8 mouse cellular contexts compared by ENCODE assay signal in the genomic region with DNA sequence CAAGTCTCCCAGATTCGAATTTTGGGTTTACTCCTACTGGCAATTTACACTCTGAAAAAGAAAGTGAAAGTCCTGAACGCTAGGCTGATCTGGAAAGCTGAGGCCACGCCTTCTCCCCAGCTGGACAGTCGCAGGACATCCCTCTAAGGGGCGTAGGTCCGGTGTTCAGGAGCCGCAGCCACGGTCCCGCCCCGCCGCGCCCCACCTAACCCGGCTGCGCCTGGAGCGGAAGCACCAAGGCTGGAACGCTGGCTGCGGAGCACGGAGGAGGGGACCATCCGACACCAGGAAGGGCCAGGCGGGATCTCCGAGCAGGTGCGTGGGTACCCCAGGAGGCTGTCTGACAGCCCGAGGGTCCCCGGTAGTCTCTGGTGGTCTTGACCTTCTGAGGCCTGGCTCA. TPM values are rescaled to one million over a fixed set of nuclear protein-coding genes. Genes with fewer than 3 reads are reported as not detected.
DNase-seq lines count a peak whose midpoint lies in the region; TF ChIP-seq lines count a peak whose summit lies in the region.

A gene (minus strand): TSS at position 10 of the 400 bp plus-strand sequence.
A gene (plus strand): TSS at position 204 of the 400 bp plus-strand sequence.

- H3K36me3 ChIP-seq in MEL (ENCODE audit: control insufficient read depth in 1 of 2, insufficient read depth in 2 of 2, low read length in 2 of 2): peaks cover 0 to 13% of the 10 kb centered on the region in 2 experiments; a peak in 2 of 4 replicates
- no peaks in the 10 kb centered on the region for H3K36me3 ChIP-seq in hindbrain, embryonic 10.5 days

- under 1% methylated on average over 24 of the region's 24 CpGs for WGBS in hindbrain, embryonic 10.5 days

- DNase-seq in MEL (ENCODE audit: low read depth, low spot score): peak; percentile 88
- peak; percentile 66 for DNase-seq in cerebellum, adult 8-10 months
- peak; percentile 37 for DNase-seq in forelimb bud, embryonic 11.5 days (ENCODE audit: low read depth, low spot score)
- peak; percentile 66 for DNase-seq in hindbrain, embryonic 10.5 days (ENCODE audit: low spot score)
- DNase-seq in layer of hippocampus, adult 9-11 months: peak; percentile 71
- peak; percentile 95 for DNase-seq in lung, postnatal 10 days
- peak; percentile 72 for DNase-seq in ovary, postnatal 14 days (ENCODE audit: low spot score)
- DNase-seq in thymus, postnatal 25 days: peak; percentile 78

- H3K9me3 ChIP-seq in MEL (replicated peaks; ENCODE audit: insufficient read depth, low read length): no peaks in the 10 kb centered on the region
- H3K9me3 ChIP-seq in hindbrain, embryonic 10.5 days: no peaks in the 10 kb centered on the region

- peaks cover 2% of the 10 kb centered on the region for H3K79me2 ChIP-seq in MEL (ENCODE audit: control insufficient read depth, insufficient read depth, low read length, poor library complexity)

- TF ChIP-seq CTCF in MEL (IDR thresholded peaks at IDR 0.05 in 2 of 3, conservative IDR thresholded peaks at IDR 0.05 in 1 of 3; ENCODE audit: control insufficient read depth in 1 of 3, insufficient read depth in 1 of 3, low read depth in 2 of 3, low read length in 3 of 3, poor library complexity in 1 of 3, severe bottlenecking in 1 of 3): no peak

- peaks cover 0 to 3% of the 10 kb centered on the region in 2 experiments; a peak in 1 of 4 replicates for H3K4me1 ChIP-seq in MEL (ENCODE audit: control insufficient read depth in 1 of 2, insufficient read depth in 2 of 2, low read length in 2 of 2)
- peaks cover 20% of the 10 kb centered on the region for H3K4me1 ChIP-seq in hindbrain, embryonic 10.5 days (replicated peaks)

- peak within 1 kb of the TSS; percentile 89 for H3K9ac ChIP-seq in MEL (ENCODE audit: control insufficient read depth, low read depth, low read length, poor library complexity, severe bottlenecking)

- peak within 1 kb of the TSS; percentile 62 to 92 for H3K4me3 ChIP-seq in MEL (ENCODE audit: control insufficient read depth in 1 of 2, insufficient read depth in 1 of 2, low read depth in 2 of 2, low read length in 2 of 2)
- H3K4me3 ChIP-seq in hindbrain, embryonic 10.5 days: peak within 1 kb of the TSS; percentile 59

- peak within 1 kb of the TSS; percentile 57 for H3K27ac ChIP-seq in MEL (ENCODE audit: control insufficient read depth, low read depth, low read length)
- peak within 1 kb of the TSS; percentile 75 for H3K27ac ChIP-seq in hindbrain, embryonic 10.5 days

- no peaks in the 10 kb centered on the region for H3K27me3 ChIP-seq in MEL (ENCODE audit: control insufficient read depth in 1 of 2, insufficient read depth in 2 of 2, low read length in 2 of 2)
- H3K27me3 ChIP-seq in hindbrain, embryonic 10.5 days (ENCODE audit: insufficient read depth, poor library complexity, severe bottlenecking): no peaks in the 10 kb centered on the region

- no peak for TF ChIP-seq RAD21 in MEL (IDR thresholded peaks at IDR 0.05; ENCODE audit: low read depth, low read length)

- no peak for TF ChIP-seq EP300 in MEL (IDR thresholded peaks at IDR 0.05; ENCODE audit: low read depth in 1 of 2, low read length in 2 of 2)

- peak; percentile 46 to 55; a peak in 2 of 4 replicates for TF ChIP-seq POLR2A in MEL (IDR thresholded peaks at IDR 0.05; ENCODE audit: control insufficient read depth in 1 of 2, insufficient read depth in 1 of 2, low read depth in 1 of 2, low read length in 2 of 2, poor library complexity in 1 of 2)

TF ChIP-seq in MEL, 35 proteins besides CTCF, POLR2A, EP300 and RAD21:
- no peak for TF ChIP-seq ZNF384 (IDR thresholded peaks at IDR 0.05; ENCODE audit: low read depth, low read length)
- TF ChIP-seq GATA1 (IDR thresholded peaks at IDR 0.05; ENCODE audit: low read depth, low read length): no peak
- no peak for TF ChIP-seq E2F4 (IDR thresholded peaks at IDR 0.05; ENCODE audit: borderline replicate concordance, low read depth, low read length)
- TF ChIP-seq KAT2A (conservative IDR thresholded peaks at IDR 0.05; ENCODE audit: low read depth, low read length): no peak
- TF ChIP-seq SMC3 (IDR thresholded peaks at IDR 0.05; ENCODE audit: low read depth, low read length): no peak
- no peak for TF ChIP-seq MAX (IDR thresholded peaks at IDR 0.05; ENCODE audit: low read length)
- TF ChIP-seq TCF12 (IDR thresholded peaks at IDR 0.05; ENCODE audit: low read depth, low read length): no peak
- TF ChIP-seq JUND (IDR thresholded peaks at IDR 0.05; ENCODE audit: low read depth, low read length): no peak
- no peak for TF ChIP-seq MEF2A (IDR thresholded peaks at IDR 0.05; ENCODE audit: extremely low read depth, insufficient replicate concordance, low read depth, low read length, poor library complexity, severe bottlenecking)
- no peak for TF ChIP-seq MYC (IDR thresholded peaks at IDR 0.05; ENCODE audit: low read depth, low read length)
- TF ChIP-seq NELFE (IDR thresholded peaks at IDR 0.05; ENCODE audit: low read depth, low read length): peak; percentile 54
- TF ChIP-seq GABPA (IDR thresholded peaks at IDR 0.05; ENCODE audit: low read depth, low read length): no peak
- no peak for TF ChIP-seq CHD2 (IDR thresholded peaks at IDR 0.05; ENCODE audit: low read length)
- no peak for TF ChIP-seq MYB (IDR thresholded peaks at IDR 0.05; ENCODE audit: low read depth, low read length)
- no peak for TF ChIP-seq POLR2AphosphoS2 (IDR thresholded peaks at IDR 0.05; ENCODE audit: low read length)
- no peak for TF ChIP-seq MAZ (IDR thresholded peaks at IDR 0.05; ENCODE audit: low read depth, low read length)
- TF ChIP-seq TAL1 (IDR thresholded peaks at IDR 0.05; ENCODE audit: low read length): no peak
- 0 out of 2 replicates have a peak, but pooled peaks have one; percentile 42 for TF ChIP-seq ELF1 (IDR thresholded peaks at IDR 0.05; ENCODE audit: low read depth, low read length)
- no peak for TF ChIP-seq ZC3H11A (IDR thresholded peaks at IDR 0.05; ENCODE audit: low read depth, low read length)
- no peak for TF ChIP-seq CHD1 (IDR thresholded peaks at IDR 0.05; ENCODE audit: low read depth, low read length)
- TF ChIP-seq HCFC1 (IDR thresholded peaks at IDR 0.05; ENCODE audit: low read depth, low read length): peak; percentile 67
- no peak for TF ChIP-seq USF1 (IDR thresholded peaks at IDR 0.05; ENCODE audit: low read depth, low read length)
- TF ChIP-seq RCOR1 (IDR thresholded peaks at IDR 0.05; ENCODE audit: low read depth, low read length): no peak
- TF ChIP-seq BHLHE40 (IDR thresholded peaks at IDR 0.05; ENCODE audit: borderline replicate concordance, low read depth, low read length): no peak
- 0 out of 2 replicates have a peak, but pooled peaks have one; percentile 26 for TF ChIP-seq ZMIZ1 (IDR thresholded peaks at IDR 0.05; ENCODE audit: low read depth, low read length)
- no peak for TF ChIP-seq ZKSCAN1 (IDR thresholded peaks at IDR 0.05; ENCODE audit: low read depth, low read length)
- TF ChIP-seq USF2 (IDR thresholded peaks at IDR 0.05; ENCODE audit: borderline replicate concordance in 1 of 2, insufficient read depth in 1 of 2, low read depth in 1 of 2, low read length in 2 of 2): no peak
- TF ChIP-seq MXI1 (IDR thresholded peaks at IDR 0.05; ENCODE audit: low read depth, low read length): peak; percentile 71; the same call in 1 of the 2 replicates
- 0 out of 2 replicates have a peak, but pooled peaks have one; percentile 82 for TF ChIP-seq UBTF (IDR thresholded peaks at IDR 0.05; ENCODE audit: borderline replicate concordance, insufficient read depth, low read depth, low read length)
- peak; percentile 90 for TF ChIP-seq SIN3A (IDR thresholded peaks at IDR 0.05; ENCODE audit: low read length)
- no peak for TF ChIP-seq POLR2AphosphoS5 (IDR thresholded peaks at IDR 0.05; ENCODE audit: borderline replicate concordance, low read depth, low read length)
- peak; percentile 98 for TF ChIP-seq ETS1 (IDR thresholded peaks at IDR 0.05; ENCODE audit: low read depth, low read length)
- TF ChIP-seq MAFK (IDR thresholded peaks at IDR 0.05; ENCODE audit: borderline replicate concordance, low read depth, low read length): no peak
- no peak for TF ChIP-seq TBP (IDR thresholded peaks at IDR 0.05; ENCODE audit: low read depth, low read length)
- peak; percentile 45; the same call in 1 of the 2 replicates for TF ChIP-seq NRF1 (IDR thresholded peaks at IDR 0.05; ENCODE audit: insufficient read depth, low read depth, low read length, poor library complexity, severe bottlenecking)
TF ChIP-seq in MEL: peak in this region for 9.

RNA-seq across cellular contexts. Expression of the first gene that starts in this region (rescaled TPM):
- total RNA-seq in MEL (2012; rRNA removed): 2.8 and 3.2 TPM in 2 replicates
- polyA plus RNA-seq in MEL (2012; ENCODE audit: insufficient read depth in 1 of 2, insufficient read length in 2 of 2, low read depth in 1 of 2, low replicate concordance in 2 of 2, missing spikeins in 1 of 2): 1 to 10 TPM in 1 of 2 experiments, not detected in 1; 7.5 TPM
- polyA plus RNA-seq in hindbrain, embryonic 10.5 days (2016; fragmentation: Nextera tagmentation; extraction: Ambion mirVana): 11.8 and 19.0 TPM in 2 replicates

RNA-seq across cellular contexts. Expression of the second gene that starts in this region (rescaled TPM):
- 1.5 and 2.2 TPM in 2 replicates for total RNA-seq in MEL (2012; rRNA removed)
- polyA plus RNA-seq in MEL (2012; ENCODE audit: insufficient read depth in 1 of 2, insufficient read length in 2 of 2, low read depth in 1 of 2, low replicate concordance in 2 of 2, missing spikeins in 1 of 2): 1 to 10 TPM in 1 of 2 experiments, not detected in 1; 5.2 TPM
- 1.7 and 2.0 TPM in 2 replicates for polyA plus RNA-seq in hindbrain, embryonic 10.5 days (2016; fragmentation: Nextera tagmentation; extraction: Ambion mirVana)

Comparison
In these comparisons a context has a peak if more than half of its experiments do, and no peak if none do; other contexts are left out.
1. Peak in every context shown above with its lines: DNase-seq, H3K4me3 ChIP-seq and H3K27ac ChIP-seq.
2. DNase-seq: peak in every context shown above with its lines; median percentile 95 in lung, postnatal 10 days; 88 in MEL; 78 in thymus, postnatal 25 days; 72 in ovary, postnatal 14 days; 71 in layer of hippocampus, adult 9-11 months; 66 in cerebellum, adult 8-10 months; 66 in hindbrain, embryonic 10.5 days; 37 in forelimb bud, embryonic 11.5 days.